ENCODE assay signal across 10 mouse cellular contexts in genomic region chr9:68689351-68689750, GRCm38 (mm10). TPM values are rescaled to one million over a fixed set of nuclear protein-coding genes. Genes with fewer than 3 reads are reported as not detected.
DNase-seq lines count a peak whose midpoint lies in the region; ATAC-seq lines count a peak whose summit lies in the region.
"Had no signal": no experiment of that assay in that cellular context is flagged by ENCODE, and none has a peak within 500 bp of the region (broad histone marks: within the 10 kb centered on the region; RNA-seq: fewer than 3 reads in every experiment).

No protein-coding gene starts in this region.

- H3K36me3 ChIP-seq in hindbrain, embryonic 10.5 days: no peaks in the 10 kb centered on the region
- no peaks in the 10 kb centered on the region for H3K36me3 ChIP-seq in hindbrain, embryonic 16.5 days (ENCODE audit: control insufficient read depth, insufficient read depth, low read length)
- no peaks in the 10 kb centered on the region for H3K36me3 ChIP-seq in embryonic facial prominence, embryonic 11.5 days (replicated peaks; ENCODE audit: control insufficient read depth, insufficient read depth, low read depth, low read length)
- no peaks in the 10 kb centered on the region for H3K36me3 ChIP-seq in neural tube, embryonic 11.5 days (ENCODE audit: control insufficient read depth, insufficient read depth, low read length)
- H3K36me3 ChIP-seq: embryonic facial prominence, embryonic 13.5 days; stomach, embryonic 15.5 days had no signal

- no peaks in the 10 kb centered on the region for H3K9me3 ChIP-seq in hindbrain, embryonic 10.5 days
- H3K9me3 ChIP-seq in hindbrain, embryonic 16.5 days (ENCODE audit: control insufficient read depth, low read length): no peaks in the 10 kb centered on the region
- no peaks in the 10 kb centered on the region for H3K9me3 ChIP-seq in embryonic facial prominence, embryonic 11.5 days (replicated peaks; ENCODE audit: control insufficient read depth, low read length)
- H3K9me3 ChIP-seq in neural tube, embryonic 11.5 days (ENCODE audit: control insufficient read depth, low read length): no peaks in the 10 kb centered on the region
- H3K9me3 ChIP-seq: embryonic facial prominence, embryonic 13.5 days; stomach, embryonic 15.5 days had no signal

- no peak overlapping the region for H3K9ac ChIP-seq in hindbrain, embryonic 16.5 days (ENCODE audit: low read depth, low read length)
- H3K9ac ChIP-seq in embryonic facial prominence, embryonic 11.5 days (replicated peaks; ENCODE audit: low read length): no peak overlapping the region
- H3K9ac ChIP-seq in neural tube, embryonic 11.5 days (ENCODE audit: low read length): no peak overlapping the region
- H3K9ac ChIP-seq: embryonic facial prominence, embryonic 13.5 days; stomach, embryonic 15.5 days had no signal

- no peak overlapping the region for H3K4me3 ChIP-seq in hindbrain, embryonic 10.5 days
- no peak overlapping the region for H3K4me3 ChIP-seq in hindbrain, embryonic 16.5 days (ENCODE audit: low read length)
- no peak overlapping the region for H3K4me3 ChIP-seq in embryonic facial prominence, embryonic 11.5 days (ENCODE audit: low read depth, low read length)
- no peak overlapping the region for H3K4me3 ChIP-seq in neural tube, embryonic 11.5 days (ENCODE audit: low read depth, low read length)
- H3K4me3 ChIP-seq: embryonic facial prominence, embryonic 13.5 days; stomach, embryonic 15.5 days had no signal

- H3K27ac ChIP-seq in hindbrain, embryonic 10.5 days: no peak overlapping the region
- H3K27ac ChIP-seq in hindbrain, embryonic 16.5 days (ENCODE audit: low read depth, low read length): no peak overlapping the region
- H3K27ac ChIP-seq in embryonic facial prominence, embryonic 11.5 days (replicated peaks; ENCODE audit: low read depth, low read length): no peak overlapping the region
- no peak overlapping the region for H3K27ac ChIP-seq in neural tube, embryonic 11.5 days (ENCODE audit: low read depth, low read length)
- H3K27ac ChIP-seq: embryonic facial prominence, embryonic 13.5 days; stomach, embryonic 15.5 days had no signal

- ATAC-seq in hindbrain, embryonic 16.5 days: no peak
- ATAC-seq in embryonic facial prominence, embryonic 11.5 days (replicated peaks; ENCODE audit: insufficient number of reproducible peaks, low FRiP score, low TSS enrichment, low read depth): no peak
- ATAC-seq in neural tube, embryonic 11.5 days (ENCODE audit: insufficient read depth, low FRiP score, low TSS enrichment): no peak
- no peak for ATAC-seq in megakaryocyte, adult 5-6 weeks (ENCODE audit: poor library complexity, severe bottlenecking)

- peaks cover 37% of the 10 kb centered on the region for H3K4me1 ChIP-seq in hindbrain, embryonic 10.5 days (replicated peaks)
- peaks cover 19% of the 10 kb centered on the region for H3K4me1 ChIP-seq in hindbrain, embryonic 16.5 days (ENCODE audit: control insufficient read depth, insufficient read depth, low read depth, low read length)
- H3K4me1 ChIP-seq in embryonic facial prominence, embryonic 11.5 days (ENCODE audit: control insufficient read depth, insufficient read depth, low read length): no peaks in the 10 kb centered on the region
- peaks cover 4% of the 10 kb centered on the region for H3K4me1 ChIP-seq in neural tube, embryonic 11.5 days (ENCODE audit: control insufficient read depth, insufficient read depth, low read length)
- H3K4me1 ChIP-seq: stomach, embryonic 15.5 days had no signal

- no peak overlapping the region for H3K4me2 ChIP-seq in hindbrain, embryonic 16.5 days (ENCODE audit: low read length)
- H3K4me2 ChIP-seq in embryonic facial prominence, embryonic 11.5 days (ENCODE audit: low read depth, low read length): no peak overlapping the region
- H3K4me2 ChIP-seq in neural tube, embryonic 11.5 days (ENCODE audit: low read depth): no peak overlapping the region
- H3K4me2 ChIP-seq: embryonic facial prominence, embryonic 13.5 days; stomach, embryonic 15.5 days had no signal

- peak; percentile 34 for DNase-seq in hindbrain, embryonic 10.5 days (ENCODE audit: low spot score)
- peak; percentile 4 to 8 for DNase-seq in B cell, adult 2 months
- DNase-seq in R1 (ENCODE audit: low read depth, low spot score): peak; percentile 77
- DNase-seq in embryonic facial prominence, embryonic 11.5 days (ENCODE audit: low spot score): peak; percentile 88
- DNase-seq in layer of hippocampus, adult 18-20 months (ENCODE audit: low spot score in 2 of 2): peak; percentile 16 to 82
- peak; percentile 58 for DNase-seq in neural tube, embryonic 11.5 days (ENCODE audit: low spot score)

- H3K27me3 ChIP-seq in hindbrain, embryonic 10.5 days (ENCODE audit: insufficient read depth, poor library complexity, severe bottlenecking): no peaks in the 10 kb centered on the region
- H3K27me3 ChIP-seq in hindbrain, embryonic 16.5 days (replicated peaks; ENCODE audit: control insufficient read depth, insufficient read depth, low read length): no peaks in the 10 kb centered on the region
- H3K27me3 ChIP-seq in embryonic facial prominence, embryonic 11.5 days (ENCODE audit: control insufficient read depth, insufficient read depth, low read length): no peaks in the 10 kb centered on the region
- H3K27me3 ChIP-seq in neural tube, embryonic 11.5 days (ENCODE audit: control insufficient read depth, insufficient read depth, low read length): no peaks in the 10 kb centered on the region
- H3K27me3 ChIP-seq: stomach, embryonic 15.5 days had no signal

- 37% methylated on average over 4 of the region's 4 CpGs for WGBS in hindbrain, embryonic 10.5 days
- WGBS in hindbrain, embryonic 16.5 days: 35% methylated on average over 4 of the region's 4 CpGs
- 28% methylated on average over 4 of the region's 4 CpGs for WGBS in embryonic facial prominence, embryonic 11.5 days
- WGBS in neural tube, embryonic 11.5 days: 44% methylated on average over 4 of the region's 4 CpGs

RNA-seq across cellular contexts. Expression of gene Rora, which starts 35.8 kb away (rescaled TPM):
- 4.2 and 4.8 TPM in 2 replicates for polyA plus RNA-seq in hindbrain, embryonic 10.5 days (2016; fragmentation: Nextera tagmentation; extraction: Ambion mirVana)
- polyA plus RNA-seq in hindbrain, embryonic 16.5 days (2015; fragmentation: Nextera tagmentation; extraction: Ambion mirVana): 38.3 and 40.0 TPM in 2 replicates
- polyA plus RNA-seq in embryonic facial prominence, embryonic 11.5 days (2014; fragmentation: Nextera tagmentation; extraction: Ambion mirVana): 5.7 and 8.7 TPM in 2 replicates
- 10 to 100 TPM; 30.2 to 35.5 TPM for total RNA-seq in layer of hippocampus, adult 18-20 months (2021)
- polyA plus RNA-seq in neural tube, embryonic 11.5 days (2014; fragmentation: Nextera tagmentation; extraction: Ambion mirVana): 2.6 and 3.2 TPM in 2 replicates
- 1.3 and 1.4 TPM in 2 replicates for total RNA-seq in megakaryocyte, adult 5-6 weeks (2015)
- total RNA-seq in megakaryocyte, adult 5-6 weeks (2017): 1.9 and 2.1 TPM in 2 replicates

Comparison
In these comparisons a context has a peak if more than half of its experiments do, and no peak if none do; other contexts are left out.
1. DNase-seq: peak in every context shown above with its lines; median percentile 88 in embryonic facial prominence, embryonic 11.5 days; 77 in R1; 58 in neural tube, embryonic 11.5 days; 49 in layer of hippocampus, adult 18-20 months; 34 in hindbrain, embryonic 10.5 days; 6 in B cell, adult 2 months.